Mouse (Mus musculus) kidney, embryonic 16.5 days (tissue): Measurements from ENCODE around the gene Ptgfrn. TPM values are rescaled to one million over a fixed set of nuclear protein-coding genes. Genes with fewer than 3 reads are reported as not detected.
A peak's percentile ranks its signal among the peaks of the same experiment; 100 is the strongest.

Experiments
- ATAC-seq: fragments of 200-750 bp; cut with Nextera tagmentation; 2 replicates; pipeline ENCODE4 v1.8.0; 2017; ENCODE audit warnings: moderate TSS enrichment; ENCODE audit not compliant: low FRiP score, low TSS enrichment
- H3K27ac ChIP-seq: fragments of 300-500 bp; sonication (generic); 2 replicates; pipeline ENCODE4 v1.5.1; 2014; ENCODE audit warnings: low read length
- H3K27me3 ChIP-seq: fragments of 300-500 bp; sonication (generic); 2 replicates; pipeline ENCODE4 v1.6.1; 2014; ENCODE audit warnings: low read length, control low read depth, mixed read lengths; ENCODE audit not compliant: insufficient read depth
- H3K36me3 ChIP-seq: fragments of 300-500 bp; sonication (generic); 2 replicates; pipeline ENCODE4 v1.6.1; 2014; ENCODE audit warnings: low read length, control low read depth, mixed read lengths; ENCODE audit not compliant: insufficient read depth
- H3K4me1 ChIP-seq: fragments of 300-500 bp; sonication (generic); 2 replicates; pipeline ENCODE4 v1.6.1; 2014; ENCODE audit warnings: low read length, control low read depth, mixed read lengths; ENCODE audit not compliant: insufficient read depth
- H3K4me2 ChIP-seq: fragments of 300-500 bp; sonication (generic); replicated peaks from 2 replicates; pipeline ENCODE4 v1.6.1; 2014; ENCODE audit warnings: low read depth, low read length
- H3K4me3 ChIP-seq: fragments of 300-500 bp; sonication (generic); 2 replicates; pipeline ENCODE4 v1.5.1; 2014; ENCODE audit warnings: mild to moderate bottlenecking, low read length
- H3K9ac ChIP-seq: fragments of 300-500 bp; sonication (generic); replicated peaks from 2 replicates; pipeline ENCODE4 v1.6.1; 2014; ENCODE audit warnings: low read length
- H3K9me3 ChIP-seq: fragments of 300-500 bp; sonication (generic); 2 replicates; pipeline ENCODE4 v1.6.1; 2016; ENCODE audit warnings: low read length, control low read depth
- WGBS: fragments of 180-500 bp; shearing (Covaris S2); extraction: QIAGEN DNeasy Blood & Tissue Kit; methylation state at CpG from one replicate; pipeline ENCODE4 v1.1.7; 2014; 5-methylcytosine and 5-hydroxymethylcytosine counted together
- polyA plus RNA-seq: library from polyadenylated mRNA; unstranded; fragments of >200 nt; fragmentation: Nextera tagmentation; extraction: Ambion mirVana; gene quantifications from 2 replicates; pipeline ENCODE4 v1.2.1, GENCODE M21; 2015

The Ptgfrn gene
- polyA plus RNA-seq, 1 experiment from 2014 or later, result 2.1 TPM

DNA sequence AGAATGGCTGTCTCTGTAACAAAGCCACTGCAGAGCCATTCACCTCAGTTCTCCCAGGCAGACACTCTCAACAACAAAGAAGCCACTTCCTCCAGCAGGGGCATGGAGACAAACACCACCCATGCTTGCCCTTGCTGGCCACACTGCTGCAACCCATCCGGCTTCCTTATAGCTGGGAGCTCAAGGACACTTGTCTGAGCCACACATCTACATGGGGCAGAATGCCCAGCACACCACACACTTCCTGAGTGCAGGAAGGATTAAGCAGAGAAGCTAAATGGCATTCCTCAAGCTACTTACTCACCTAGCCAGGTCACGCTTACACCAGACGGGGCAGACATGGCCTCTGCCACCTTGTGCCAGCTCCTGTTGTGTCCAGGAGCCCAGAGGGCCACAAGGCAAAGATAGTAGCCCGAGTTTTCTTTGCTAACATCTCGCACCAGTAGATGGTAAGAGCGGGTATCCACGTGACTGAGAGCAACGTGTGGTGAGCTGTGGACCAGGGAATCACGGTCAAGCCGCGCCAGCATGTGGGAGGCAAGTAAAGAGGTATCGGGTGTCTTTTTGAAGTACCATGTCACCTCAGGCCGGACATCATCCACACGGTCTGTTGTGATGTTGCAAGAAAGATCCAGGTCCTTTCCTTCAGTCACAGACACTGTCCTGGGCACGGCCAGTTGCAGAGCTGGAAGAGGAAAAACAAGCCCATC is 37.4 kb downstream of the Ptgfrn start:
- Histone ChIP-seq H3K4me2 (no peak overlapping the region), H3K4me3 (no peak overlapping the region), H3K27ac (no peak overlapping the region), H3K36me3 (0 out of 2 replicates have a peak, but pooled peaks cover 3% of the 10 kb centered on the region), H3K9me3 (no peaks in the 10 kb centered on the region), H3K4me1 (peaks cover 21% of the 10 kb centered on the region; the same call in 1 of the 2 replicates), H3K9ac (no peak overlapping the region), H3K27me3 (no peaks in the 10 kb centered on the region)
- ATAC-seq, result peak; percentile 47
- WGBS, result 53% methylated on average over 15 of the region's 15 CpGs

DNA sequence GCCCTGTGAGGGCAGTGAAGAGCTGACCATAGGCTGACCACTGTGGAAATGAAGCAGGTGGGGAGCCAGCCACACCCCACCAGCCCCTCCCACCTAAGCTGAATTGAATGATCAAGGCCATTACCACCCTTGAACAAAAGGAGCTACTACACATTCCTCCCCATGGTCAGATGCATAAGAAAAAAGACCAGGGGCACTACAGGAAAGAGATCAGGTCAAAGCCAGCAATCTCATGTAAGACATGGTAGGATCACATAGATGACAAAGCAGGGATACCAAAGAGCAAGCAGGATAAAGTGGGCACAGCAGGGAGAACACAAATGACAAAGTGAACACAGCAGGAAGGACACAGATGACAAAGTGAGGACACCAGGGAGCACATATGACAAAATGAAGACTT is 38.5 kb downstream of the Ptgfrn start:
- Histone ChIP-seq H3K9ac (no peak overlapping the region), H3K4me1 (peaks cover 21% of the 10 kb centered on the region; the same call in 1 of the 2 replicates), H3K27ac (no peak overlapping the region), H3K4me3 (no peak overlapping the region), H3K9me3 (no peaks in the 10 kb centered on the region), H3K36me3 (no peaks in the 10 kb centered on the region), H3K4me2 (no peak overlapping the region), H3K27me3 (no peaks in the 10 kb centered on the region)
- ATAC-seq, result no peak

DNA sequence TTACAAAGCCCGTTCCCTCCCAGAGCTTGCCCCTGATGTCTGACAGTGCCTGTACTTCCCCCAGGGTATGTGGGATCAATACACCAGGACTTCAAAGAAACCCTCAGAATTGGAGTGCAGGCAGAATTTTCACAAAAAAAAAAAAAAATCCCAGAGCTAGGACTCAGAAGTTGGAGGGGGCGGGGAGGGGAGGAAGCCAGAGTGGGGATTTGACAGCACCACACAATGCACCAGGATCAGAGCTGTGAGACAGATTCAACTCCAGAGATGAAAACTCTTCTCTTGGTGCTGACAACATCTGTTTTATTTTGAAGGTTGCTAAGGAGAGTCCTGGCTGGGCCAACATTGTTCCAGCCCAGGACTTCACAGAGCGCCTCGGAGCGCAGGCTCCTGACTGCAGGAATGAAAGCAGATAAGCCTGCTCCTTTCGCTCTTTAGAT is 39.3 kb downstream of the Ptgfrn start:
- Histone ChIP-seq H3K9ac (no peak overlapping the region), H3K4me3 (no peak overlapping the region), H3K27ac (no peak overlapping the region), H3K27me3 (no peaks in the 10 kb centered on the region), H3K36me3 (no peaks in the 10 kb centered on the region), H3K4me1 (peaks cover 17% of the 10 kb centered on the region; the same call in 1 of the 2 replicates), H3K4me2 (no peak overlapping the region), H3K9me3 (no peaks in the 10 kb centered on the region)
- no peak for ATAC-seq
- WGBS, result 73% methylated on average over 6 of the region's 6 CpGs

DNA sequence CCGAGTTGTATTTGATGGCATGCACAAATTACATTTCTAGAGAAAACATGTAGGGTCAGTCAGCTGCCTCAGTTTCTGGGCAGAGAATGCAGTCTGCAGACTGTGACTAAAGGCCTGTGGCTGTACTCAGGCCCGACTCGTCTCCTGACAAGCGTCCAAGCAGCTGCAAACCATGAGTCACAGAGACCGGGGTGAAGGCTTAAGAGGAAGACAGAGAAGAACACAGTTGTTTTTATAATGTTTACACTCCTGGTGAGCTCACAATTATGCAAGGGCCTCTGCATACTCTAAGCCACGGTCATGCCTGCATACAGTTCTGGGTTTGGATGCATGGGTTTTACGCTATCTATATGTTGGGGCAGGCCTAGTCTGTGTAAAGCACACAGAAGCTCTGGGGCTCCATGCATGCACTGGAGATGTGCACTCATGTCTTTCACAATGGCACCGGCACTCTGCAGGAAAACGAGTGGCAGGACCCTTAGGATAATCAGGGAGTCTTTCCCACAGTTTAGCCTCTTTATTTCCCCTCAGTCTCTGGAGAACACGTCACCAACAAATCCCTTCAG is 39.8 kb downstream of the Ptgfrn start:
- Histone ChIP-seq H3K4me1 (peaks cover 15% of the 10 kb centered on the region; the same call in 1 of the 2 replicates), H3K27me3 (no peaks in the 10 kb centered on the region), H3K4me3 (no peak overlapping the region), H3K36me3 (no peaks in the 10 kb centered on the region), H3K9me3 (no peaks in the 10 kb centered on the region), H3K9ac (no peak overlapping the region), H3K4me2 (no peak overlapping the region), H3K27ac (no peak overlapping the region)
- WGBS, result 64% methylated on average over 10 of the region's 10 CpGs
- ATAC-seq, result 0 out of 2 replicates have a peak, but pooled peaks have one; percentile 18

DNA sequence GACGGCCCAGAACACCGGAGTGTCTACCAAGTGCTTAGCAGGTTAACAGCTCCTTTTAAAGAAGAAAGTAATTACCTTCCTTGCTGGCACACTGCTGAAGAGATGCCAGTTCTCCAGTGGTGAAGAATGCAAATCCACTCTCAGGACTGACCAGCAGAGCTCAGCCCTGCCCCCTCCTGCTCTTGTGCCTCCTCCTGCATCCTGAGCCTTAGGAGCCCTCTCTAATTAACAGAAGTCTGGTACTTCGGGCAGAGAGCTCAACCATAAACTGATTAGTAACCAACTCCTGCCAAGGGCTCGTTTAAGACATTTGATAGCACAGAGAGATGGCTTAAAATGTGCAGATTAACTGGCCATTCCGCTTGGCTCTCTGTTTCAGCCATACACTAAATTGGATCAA is 41.4 kb downstream of the Ptgfrn start:
- H3K4me3 ChIP-seq, result no peak overlapping the region
- H3K27ac ChIP-seq, result no peak overlapping the region
- H3K27me3 ChIP-seq, result no peaks in the 10 kb centered on the region
- no peak for ATAC-seq
- 39% methylated on average over 5 of the region's 5 CpGs for WGBS
- H3K9me3 ChIP-seq, result no peaks in the 10 kb centered on the region
- H3K4me1 ChIP-seq, result peaks cover 15% of the 10 kb centered on the region; the same call in 1 of the 2 replicates
- no peak overlapping the region for H3K9ac ChIP-seq
- no peak overlapping the region for H3K4me2 ChIP-seq
- H3K36me3 ChIP-seq, result no peaks in the 10 kb centered on the region

DNA sequence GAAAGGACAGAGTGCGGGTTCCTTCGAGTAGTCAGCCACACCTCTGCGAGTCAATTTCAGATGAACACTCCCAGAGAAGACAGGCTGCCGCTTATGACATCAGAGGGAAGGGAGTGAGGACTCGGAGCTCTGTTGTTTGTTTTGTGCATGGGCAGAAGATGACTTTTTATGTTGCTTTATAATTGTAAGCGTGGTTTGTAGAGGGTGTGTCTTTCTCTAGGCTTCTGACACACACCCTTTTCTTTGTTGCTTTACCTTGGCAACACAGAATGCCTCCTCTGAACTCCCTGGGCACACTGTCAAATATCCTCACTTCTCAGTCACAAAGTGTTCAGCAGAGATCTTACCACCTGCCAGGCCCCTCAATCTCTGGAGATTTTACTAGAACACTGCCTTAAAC is 43.9 kb downstream of the Ptgfrn start:
- Histone ChIP-seq H3K4me2 (no peak overlapping the region), H3K4me3 (no peak overlapping the region), H3K27ac (no peak overlapping the region), H3K27me3 (no peaks in the 10 kb centered on the region), H3K36me3 (no peaks in the 10 kb centered on the region), H3K9me3 (no peaks in the 10 kb centered on the region), H3K9ac (no peak overlapping the region), H3K4me1 (0 out of 2 replicates have a peak, but pooled peaks cover 7% of the 10 kb centered on the region)
- ATAC-seq, result no peak
- WGBS, result 84% methylated on average over 6 of the region's 6 CpGs

DNA sequence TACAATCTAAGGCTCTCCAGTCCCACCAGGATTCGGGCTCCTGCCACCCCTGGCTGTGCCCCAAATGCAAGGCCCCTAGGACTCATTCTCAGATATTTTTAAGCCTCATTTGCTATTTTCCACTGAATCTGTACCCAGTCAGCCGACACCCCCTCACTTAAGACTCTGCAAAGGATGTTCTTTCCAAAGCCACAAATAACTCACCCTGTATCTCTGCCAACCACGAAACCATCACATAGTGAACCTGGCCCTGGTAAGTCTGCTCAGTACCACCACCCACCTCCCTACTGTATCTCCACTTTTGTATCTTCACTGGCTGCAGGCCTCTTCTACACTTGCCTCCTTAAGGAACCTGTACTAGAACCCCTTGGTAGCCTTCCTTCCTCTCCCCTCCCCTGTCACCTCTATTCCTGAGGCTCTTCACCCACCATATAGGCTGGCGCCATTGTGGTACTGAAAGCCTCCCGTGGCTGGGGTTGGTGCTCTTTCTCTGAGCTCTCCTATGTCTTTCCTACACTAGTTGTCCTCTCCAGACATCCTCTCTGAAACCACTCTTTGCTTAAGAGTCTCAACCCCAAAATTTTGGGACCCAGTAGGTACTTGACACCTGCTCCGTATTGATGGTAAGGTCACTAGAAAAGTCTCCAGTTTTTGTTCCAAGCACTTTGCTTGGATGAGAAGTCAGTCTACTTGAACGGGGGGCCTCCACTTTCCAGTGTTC is 48.1 kb downstream of the Ptgfrn start:
- no peaks in the 10 kb centered on the region for H3K27me3 ChIP-seq
- no peak overlapping the region for H3K27ac ChIP-seq
- no peak overlapping the region for H3K4me3 ChIP-seq
- H3K36me3 ChIP-seq, result peaks cover 5% of the 10 kb centered on the region; the same call in 1 of the 2 replicates
- no peak for ATAC-seq
- H3K4me1 ChIP-seq, result no peaks in the 10 kb centered on the region
- no peak overlapping the region for H3K9ac ChIP-seq
- no peaks in the 10 kb centered on the region for H3K9me3 ChIP-seq
- no peak overlapping the region for H3K4me2 ChIP-seq
- 78% methylated on average over 7 of the region's 7 CpGs for WGBS

DNA sequence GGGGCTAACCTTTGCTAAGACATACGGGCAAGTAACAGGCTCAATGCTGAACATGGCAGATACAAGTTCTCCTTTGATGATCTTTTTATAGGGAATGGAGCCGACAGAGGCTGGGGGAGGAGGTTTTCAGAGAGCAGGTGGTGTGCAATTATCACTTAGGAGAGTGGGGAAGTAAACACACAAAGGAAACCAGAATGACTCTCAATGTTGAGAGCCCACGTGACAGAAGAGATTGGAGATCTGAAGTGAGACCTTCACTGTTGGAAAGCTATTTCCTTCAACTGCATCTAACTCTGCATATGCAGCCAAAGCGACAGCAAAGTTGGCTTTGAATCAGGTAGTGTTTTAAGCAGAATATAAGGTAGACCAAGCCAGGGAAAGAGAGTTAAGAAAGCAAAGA is 50.9 kb downstream of the Ptgfrn start:
- no peak overlapping the region for H3K4me2 ChIP-seq
- no peak overlapping the region for H3K9ac ChIP-seq
- no peaks in the 10 kb centered on the region for H3K27me3 ChIP-seq
- H3K4me1 ChIP-seq, result no peaks in the 10 kb centered on the region
- H3K36me3 ChIP-seq, result peaks cover 5% of the 10 kb centered on the region; the same call in 1 of the 2 replicates
- 71% methylated on average over 4 of the region's 4 CpGs for WGBS
- H3K4me3 ChIP-seq, result no peak overlapping the region
- no peaks in the 10 kb centered on the region for H3K9me3 ChIP-seq
- no peak for ATAC-seq
- no peak overlapping the region for H3K27ac ChIP-seq

DNA sequence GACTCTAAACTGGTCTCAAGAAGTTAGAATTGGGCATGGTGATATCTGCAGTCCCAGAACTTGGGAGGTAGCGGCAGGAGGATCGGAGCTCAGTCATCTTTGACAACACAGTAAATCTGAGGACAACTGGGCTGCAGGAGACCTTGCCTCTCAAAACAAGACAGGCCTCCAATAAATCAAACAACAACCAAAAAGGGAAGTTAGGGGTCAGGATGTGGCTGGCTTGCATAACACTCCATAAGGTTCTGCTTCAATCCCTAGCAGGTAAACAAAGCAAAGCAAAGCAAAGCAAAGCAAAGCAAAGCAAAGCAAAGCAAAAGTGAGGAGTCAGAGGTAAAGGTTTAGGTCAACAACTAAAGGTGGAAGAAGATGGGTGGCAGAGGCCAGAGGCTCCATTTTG is 51.9 kb downstream of the Ptgfrn start:
- 53% methylated on average over 2 of the region's 2 CpGs for WGBS
- Histone ChIP-seq H3K27ac (no peak overlapping the region), H3K4me2 (no peak overlapping the region), H3K9ac (no peak overlapping the region), H3K36me3 (peaks cover 5% of the 10 kb centered on the region; the same call in 1 of the 2 replicates), H3K27me3 (no peaks in the 10 kb centered on the region), H3K9me3 (no peaks in the 10 kb centered on the region), H3K4me3 (no peak overlapping the region), H3K4me1 (no peaks in the 10 kb centered on the region)
- ATAC-seq, result no peak

DNA sequence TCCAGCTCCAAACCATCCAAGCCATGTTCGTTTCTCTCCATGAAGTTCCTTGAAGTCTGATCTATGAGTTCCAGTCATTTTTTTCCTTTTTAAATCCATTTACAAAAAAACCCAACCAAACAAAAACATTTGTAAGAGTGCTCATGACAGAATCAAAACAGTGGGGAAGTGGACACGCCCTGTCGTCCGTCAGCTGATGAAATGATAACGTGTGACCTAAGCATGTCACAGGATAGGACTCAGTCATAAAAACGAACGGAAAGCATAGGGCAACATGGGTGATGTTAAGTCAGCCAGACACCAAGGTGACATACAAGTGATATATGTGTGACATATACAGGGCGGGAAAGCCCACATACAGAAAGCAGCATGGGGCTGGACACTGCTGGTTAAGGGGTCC is 54.9 kb downstream of the Ptgfrn start:
- H3K27ac ChIP-seq, result no peak overlapping the region
- ATAC-seq, result no peak
- no peak overlapping the region for H3K4me3 ChIP-seq
- WGBS, result 65% methylated on average over 8 of the region's 8 CpGs
- no peak overlapping the region for H3K9ac ChIP-seq
- H3K9me3 ChIP-seq, result no peaks in the 10 kb centered on the region
- no peaks in the 10 kb centered on the region for H3K4me1 ChIP-seq
- H3K36me3 ChIP-seq, result no peaks in the 10 kb centered on the region; the same call in 1 of the 2 replicates
- no peak overlapping the region for H3K4me2 ChIP-seq
- H3K27me3 ChIP-seq, result no peaks in the 10 kb centered on the region
